ENCODE assay signal across 23 mouse cellular contexts in genomic region chr13:52003946-52004539, GRCm38 (mm10).
DNase-seq lines count a peak whose midpoint lies in the region; ATAC-seq and TF ChIP-seq lines count a peak whose summit lies in the region.
"Had no signal": no experiment of that assay in that cellular context is flagged by ENCODE, and none has a peak within 500 bp of the region (broad histone marks: within the 10 kb centered on the region; RNA-seq: fewer than 3 reads in every experiment).

No protein-coding gene starts in this region.

- H3K9me3 ChIP-seq in liver, postnatal 0 days (ENCODE audit: low read length), result no peaks in the 10 kb centered on the region
- H3K9me3 ChIP-seq: embryonic facial prominence, embryonic 10.5 days; forebrain, embryonic 12.5 days; G1E; heart, embryonic 12.5 days; hindbrain, embryonic 15.5 days; limb, embryonic 10.5 days; liver, embryonic 15.5 days had no signal

- WGBS in liver, postnatal 0 days (ENCODE audit: insufficient replicate concordance), result 60% methylated on average over 5 of the region's 5 CpGs
- WGBS in kidney, adult 2 months, result 95% methylated on average over 5 of the region's 5 CpGs

- TF ChIP-seq POLR2A in kidney, adult 2 months (IDR thresholded peaks at IDR 0.05; ENCODE audit: low read depth, low read length), result no peak

- no peak overlapping the region for H3K27ac ChIP-seq in liver, postnatal 0 days (ENCODE audit: low read depth)
- no peak overlapping the region for H3K27ac ChIP-seq in kidney, adult 2 months (ENCODE audit: insufficient read depth, low read depth, low read length)
- H3K27ac ChIP-seq: embryonic facial prominence, embryonic 10.5 days; forebrain, embryonic 12.5 days; hindbrain, embryonic 15.5 days; left cerebral cortex, adult 2 months; limb, embryonic 10.5 days; liver, embryonic 15.5 days had no signal

- peak; percentile 71 for ATAC-seq in activated CD4-positive, CD25-positive, alpha-beta regulatory T cell, adult 4 months
- ATAC-seq in liver, postnatal 0 days, result peak; percentile 23; the same call in 1 of the 2 replicates
- ATAC-seq: lung, postnatal 0 days had no signal

- H3K4me2 ChIP-seq in liver, postnatal 0 days (ENCODE audit: low read depth, low read length), result no peak overlapping the region
- H3K4me2 ChIP-seq: forebrain, embryonic 12.5 days; heart, embryonic 12.5 days; hindbrain, embryonic 15.5 days; liver, embryonic 15.5 days had no signal

- no peak for TF ChIP-seq EP300 in liver, postnatal 0 days (IDR thresholded peaks at IDR 0.05; ENCODE audit: low read depth)

- H3K36me3 ChIP-seq in liver, postnatal 0 days (replicated peaks; ENCODE audit: insufficient read depth, low read length), result no peaks in the 10 kb centered on the region
- H3K36me3 ChIP-seq in kidney, adult 2 months (ENCODE audit: control insufficient read depth, insufficient read depth, low read length), result no peaks in the 10 kb centered on the region
- H3K36me3 ChIP-seq: embryonic facial prominence, embryonic 10.5 days; forebrain, embryonic 12.5 days; G1E; heart, embryonic 12.5 days; hindbrain, embryonic 15.5 days; limb, embryonic 10.5 days; liver, embryonic 15.5 days had no signal

- H3K9ac ChIP-seq in liver, postnatal 0 days (replicated peaks), result no peak overlapping the region
- H3K9ac ChIP-seq: forebrain, embryonic 12.5 days; heart, embryonic 12.5 days; hindbrain, embryonic 15.5 days; liver, embryonic 15.5 days had no signal

- peak; percentile 36 for DNase-seq in thymus, postnatal 14 days
- no peak for DNase-seq in thymus, postnatal 10 days (ENCODE audit: low spot score in 2 of 2)
- no peak for DNase-seq in liver, postnatal 0 days
- DNase-seq in layer of hippocampus, adult 8-10 months (ENCODE audit: low spot score in 2 of 2), result no peak
- DNase-seq in adipocyte (ENCODE audit: low spot score), result no peak
- no peak for DNase-seq in kidney, adult 2 months
- DNase-seq: cerebellum, adult 2 months; gastrocnemius, postnatal 10 days; heart, adult 11 months; heart, postnatal 14 days; kidney, adult 18-20 months; kidney, postnatal 10 days; retina, postnatal 1 day had no signal

- no peaks in the 10 kb centered on the region for H3K4me1 ChIP-seq in liver, postnatal 0 days (ENCODE audit: insufficient read depth)
- no peaks in the 10 kb centered on the region for H3K4me1 ChIP-seq in kidney, adult 2 months (ENCODE audit: control insufficient read depth, insufficient read depth, low read length)
- H3K4me1 ChIP-seq: hindbrain, embryonic 15.5 days had no signal

- H3K27me3 ChIP-seq in liver, postnatal 0 days (ENCODE audit: insufficient read depth, low read length), result no peaks in the 10 kb centered on the region
- H3K27me3 ChIP-seq in kidney, adult 2 months (replicated peaks; ENCODE audit: control insufficient read depth, insufficient read depth, low read length), result no peaks in the 10 kb centered on the region
- H3K27me3 ChIP-seq: heart, embryonic 12.5 days; hindbrain, embryonic 15.5 days; liver, embryonic 15.5 days had no signal

- H3K4me3 ChIP-seq in liver, postnatal 0 days (ENCODE audit: low read depth, low read length), result no peak overlapping the region
- no peak overlapping the region for H3K4me3 ChIP-seq in kidney, adult 2 months (ENCODE audit: insufficient read depth, low read depth, low read length)
- H3K4me3 ChIP-seq: embryonic facial prominence, embryonic 10.5 days; forebrain, embryonic 12.5 days; heart, embryonic 12.5 days; hindbrain, embryonic 15.5 days; left cerebral cortex, adult 2 months; limb, embryonic 10.5 days; liver, embryonic 15.5 days had no signal

- no peak for TF ChIP-seq CTCF in liver, postnatal 0 days (IDR thresholded peaks at IDR 0.05; ENCODE audit: low read depth)
- TF ChIP-seq CTCF in kidney, adult 2 months (conservative IDR thresholded peaks at IDR 0.05; ENCODE audit: insufficient read depth, insufficient read length, low read depth, low read length), result no peak
